Mouse (Mus musculus) small intestine, adult 2 months (tissue): ENCODE results near the gene Ppp2r5e. TPM values are rescaled to one million over a fixed set of nuclear protein-coding genes. Genes with fewer than 3 reads are reported as not detected.

Experiments used
- H3K27ac ChIP-seq: fragments of 200-500 bp; 2 replicates; pipeline ENCODE4 v1.5.1; 2012; ENCODE audit warnings: low read depth, low read length, control low read depth, inconsistent platforms; ENCODE audit not compliant: insufficient read depth
- H3K27me3 ChIP-seq: fragments of 200-500 bp; 2 replicates; pipeline ENCODE4 v1.6.1; 2012; ENCODE audit warnings: mild to moderate bottlenecking, moderate library complexity, low read length, inconsistent platforms; ENCODE audit not compliant: control insufficient read depth, insufficient read depth
- H3K36me3 ChIP-seq: fragments of 200-500 bp; 2 replicates; pipeline ENCODE4 v1.6.1; 2012; ENCODE audit warnings: mild to moderate bottlenecking, low read length, control low read depth, inconsistent platforms; ENCODE audit not compliant: control insufficient read depth, insufficient read depth
- H3K4me1 ChIP-seq: fragments of 200-500 bp; 2 replicates; pipeline ENCODE4 v1.6.1; 2012; ENCODE audit warnings: low read length, inconsistent platforms, mixed read lengths; ENCODE audit not compliant: control insufficient read depth, insufficient read depth, insufficient read length
- H3K4me3 ChIP-seq: fragments of 200-500 bp; 2 replicates; pipeline ENCODE4 v1.5.1; 2012; ENCODE audit warnings: low read depth, mild to moderate bottlenecking, control low read depth, inconsistent platforms, low read length, moderate library complexity
- CTCF ChIP-seq: fragments of 200-500 bp; IDR thresholded peaks from 2 replicates; pipeline ENCODE4 v1.5.1; 2012; ENCODE audit warnings: low read depth, mild to moderate bottlenecking, control low read depth, inconsistent platforms, low read length, moderate library complexity, mixed read lengths; ENCODE audit not compliant: insufficient replicate concordance, insufficient read length; ENCODE audit errors: extremely low read depth
- POLR2A ChIP-seq: fragments of 200-500 bp; IDR thresholded peaks from 2 replicates; pipeline ENCODE4 v1.6.1; 2012; ENCODE audit warnings: low read depth, mild to moderate bottlenecking, control low read depth, inconsistent platforms, low read length, moderate library complexity
- WGBS: fragments of 180-500 bp; shearing (Covaris S2); methylation state at CpG from one replicate; pipeline ENCODE4 v1.1.7; 2018; 5-methylcytosine and 5-hydroxymethylcytosine counted together
- polyA plus RNA-seq: library from polyadenylated mRNA; depleted of rRNA; stranded (reverse); fragments of >200 nt; gene quantifications from 2 replicates; pipeline ENCODE4 v1.2.3, GENCODE M21; 2012

The Ppp2r5e gene
- polyA plus RNA-seq, 1 experiment, result 14.2 TPM

- TF ChIP-seq POLR2A (no peak), CTCF (no peak)
- whole genome bisulfite sequencing, result 83% methylated on average over 3 of the region's 3 CpGs
Measured at GRCm38 (mm10) chr12:75547174-75547573, 48.9 kb downstream of the Ppp2r5e start.

GRCm38 (mm10) chr12:75546241-75546640, 49.8 kb downstream of the Ppp2r5e start:
- WGBS, result 85% methylated on average over 5 of the region's 5 CpGs

More at GRCm38 (mm10) chr12:75547174-75547573, 48.9 kb downstream of the Ppp2r5e start:
- H3K27me3 ChIP-seq, result no peaks in the 10 kb centered on the region
- H3K36me3 ChIP-seq, result 0 out of 2 replicates have a peak, but pooled peaks cover 1% of the 10 kb centered on the region
- no peak overlapping the region for H3K4me3 ChIP-seq
- H3K27ac ChIP-seq, result no peak overlapping the region
- peaks cover 3% of the 10 kb centered on the region; the same call in 1 of the 2 replicates for H3K4me1 ChIP-seq

DNA sequence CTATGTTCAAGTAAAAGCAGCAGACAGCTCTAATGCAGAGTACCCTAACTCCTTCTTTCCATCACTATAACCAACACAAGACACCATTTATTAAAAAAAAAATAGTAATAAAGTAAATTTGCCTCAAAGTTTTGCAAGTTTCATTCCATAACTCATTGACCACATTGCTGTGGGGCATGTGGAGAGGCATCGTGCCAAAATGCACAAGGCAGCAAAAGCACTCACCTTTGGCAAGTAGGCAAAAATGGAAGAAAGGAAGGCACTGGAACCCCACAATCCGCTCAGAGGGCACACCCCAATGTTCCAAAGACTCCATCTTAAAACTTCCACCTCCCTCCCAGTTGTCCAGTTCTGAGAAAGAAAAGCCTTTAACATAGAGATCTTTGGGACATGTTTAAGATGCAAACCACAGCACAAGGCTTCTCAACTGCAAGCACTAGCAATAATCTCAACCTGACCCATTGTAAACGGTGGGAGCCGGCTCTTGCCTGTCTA, 50.6 kb downstream of the Ppp2r5e start:
- H3K36me3 ChIP-seq, result 0 out of 2 replicates have a peak, but pooled peaks cover 1% of the 10 kb centered on the region
- no peak overlapping the region for H3K27ac ChIP-seq
- TF ChIP-seq CTCF, result no peak
- no peak for TF ChIP-seq POLR2A
- H3K4me3 ChIP-seq, result no peak overlapping the region
- no peaks in the 10 kb centered on the region for H3K27me3 ChIP-seq
- 91% methylated on average over 4 of the region's 4 CpGs for WGBS
- H3K4me1 ChIP-seq, result peaks cover 3% of the 10 kb centered on the region; the same call in 1 of the 2 replicates

More at GRCm38 (mm10) chr12:75546241-75546640, 49.8 kb downstream of the Ppp2r5e start:
- Histone ChIP-seq H3K36me3 (0 out of 2 replicates have a peak, but pooled peaks cover 1% of the 10 kb centered on the region), H3K27ac (no peak overlapping the region), H3K4me3 (no peak overlapping the region), H3K4me1 (peaks cover 3% of the 10 kb centered on the region; the same call in 1 of the 2 replicates), H3K27me3 (no peaks in the 10 kb centered on the region)
- TF ChIP-seq CTCF, result no peak
- no peak for TF ChIP-seq POLR2A

DNA sequence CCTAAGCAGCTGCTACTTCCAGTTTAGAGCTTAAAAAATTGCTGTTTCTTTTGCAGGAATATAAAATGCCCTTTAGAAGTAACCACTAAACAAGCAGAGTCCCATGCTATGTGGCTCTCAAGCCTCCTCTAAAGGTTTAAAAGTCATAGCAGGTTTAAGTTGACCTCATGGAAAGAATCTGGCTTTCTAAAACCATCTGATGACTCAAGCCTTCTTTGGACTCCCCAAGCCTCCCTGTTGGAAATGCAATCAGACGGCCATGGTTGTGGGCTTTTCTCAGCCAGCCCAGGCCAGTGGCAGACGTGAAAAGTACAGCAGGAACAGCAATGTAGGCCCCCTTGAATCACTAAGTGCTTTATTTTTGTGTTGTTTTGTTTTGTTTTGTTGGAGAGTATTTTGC, 51.4 kb downstream of the Ppp2r5e start:
- 84% methylated on average over 2 of the region's 2 CpGs for WGBS
- no peak overlapping the region for H3K27ac ChIP-seq
- H3K27me3 ChIP-seq, result no peaks in the 10 kb centered on the region
- H3K4me3 ChIP-seq, result no peak overlapping the region
- peaks cover 3% of the 10 kb centered on the region; the same call in 1 of the 2 replicates for H3K4me1 ChIP-seq
- TF ChIP-seq POLR2A (no peak), CTCF (no peak)
- H3K36me3 ChIP-seq, result 0 out of 2 replicates have a peak, but pooled peaks cover 1% of the 10 kb centered on the region

GRCm38 (mm10) chr12:75544259-75544658, 51.8 kb downstream of the Ppp2r5e start:
- H3K27me3 ChIP-seq, result no peaks in the 10 kb centered on the region
- H3K27ac ChIP-seq, result no peak overlapping the region
- WGBS, result 58% methylated on average over 2 of the region's 2 CpGs

DNA sequence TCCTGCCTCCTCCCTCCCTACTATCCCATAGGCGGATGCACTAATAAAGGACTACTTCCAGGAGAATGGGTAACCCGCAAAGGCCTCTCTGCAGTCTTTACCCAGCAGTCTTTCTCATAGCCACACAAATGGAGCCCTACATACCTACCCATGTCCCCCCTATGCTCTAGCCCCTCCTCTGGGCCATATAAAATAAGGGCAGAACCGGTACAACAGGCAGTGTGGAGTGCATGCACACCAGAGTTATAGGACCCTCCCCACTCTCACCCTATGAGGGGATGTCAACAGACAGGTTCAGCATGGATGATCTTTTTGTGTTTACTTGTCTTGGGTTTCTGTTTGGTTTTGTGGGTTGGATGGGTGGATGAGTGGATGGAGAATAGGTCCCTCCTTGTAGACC, 52.7 kb downstream of the Ppp2r5e start:
- H3K4me1 ChIP-seq, result peaks cover 4% of the 10 kb centered on the region; the same call in 1 of the 2 replicates
- no peak for TF ChIP-seq POLR2A
- TF ChIP-seq CTCF, result no peak
- no peak overlapping the region for H3K4me3 ChIP-seq
- 74% methylated on average over 3 of the region's 3 CpGs for WGBS
- no peaks in the 10 kb centered on the region for H3K36me3 ChIP-seq
- H3K27me3 ChIP-seq, result no peaks in the 10 kb centered on the region
- no peak overlapping the region for H3K27ac ChIP-seq

More at GRCm38 (mm10) chr12:75544259-75544658, 51.8 kb downstream of the Ppp2r5e start:
- TF ChIP-seq POLR2A (no peak), CTCF (no peak)
- Histone ChIP-seq H3K4me3 (no peak overlapping the region), H3K36me3 (no peaks in the 10 kb centered on the region), H3K4me1 (peaks cover 5% of the 10 kb centered on the region; the same call in 1 of the 2 replicates)

DNA sequence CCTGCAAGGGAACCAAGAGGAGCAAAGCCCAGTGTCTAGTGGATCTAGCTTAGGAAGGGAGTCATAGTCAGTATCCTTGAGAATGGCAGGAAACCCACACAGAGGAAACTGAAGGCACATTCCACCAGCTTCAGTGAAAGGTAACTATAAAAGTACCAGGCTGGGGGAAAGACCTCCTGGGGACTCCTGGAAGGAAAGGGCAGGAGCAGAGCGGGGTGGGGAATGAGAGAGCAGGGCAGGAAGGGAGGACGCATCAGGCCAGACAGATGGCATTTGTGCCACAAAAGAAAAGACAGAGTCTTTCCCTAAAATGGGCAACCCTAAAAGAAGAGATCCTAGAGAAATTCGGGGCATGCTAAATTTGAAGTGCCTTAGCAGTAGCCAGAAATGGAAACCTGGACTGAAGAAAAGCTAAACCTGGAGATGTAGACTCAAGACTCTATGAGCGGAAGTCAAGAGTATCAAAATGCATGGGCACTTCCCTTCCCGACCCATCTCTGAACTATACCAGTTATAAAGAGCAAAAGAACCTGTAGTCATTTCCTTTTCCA, 55.3 kb downstream of the Ppp2r5e start:
- H3K27me3 ChIP-seq, result no peaks in the 10 kb centered on the region
- no peak overlapping the region for H3K27ac ChIP-seq
- no peaks in the 10 kb centered on the region for H3K36me3 ChIP-seq
- TF ChIP-seq CTCF, result no peak
- 89% methylated on average over 5 of the region's 5 CpGs for WGBS
- H3K4me3 ChIP-seq, result no peak overlapping the region
- H3K4me1 ChIP-seq, result peaks cover 14% of the 10 kb centered on the region; the same call in 1 of the 2 replicates
